Mouse (Mus musculus): ENCODE results near the gene Susd6. TPM values are rescaled to one million over a fixed set of nuclear protein-coding genes. Genes with fewer than 3 reads are reported as not detected.

Susd6 gene
- total and polyA plus RNA-seq, 3 experiments: 29.6 to 135 (median 66.6) TPM

- ATAC-seq (ENCODE audit: extremely low read depth, insufficient number of reproducible peaks, low FRiP score, poor library complexity, severe bottlenecking): no peak
- H3K27me3 ChIP-seq (ENCODE audit: insufficient read depth, low read length): peaks cover 48% of the 10 kb centered on the region
- H3K9me3 ChIP-seq (replicated peaks): peaks cover 33% of the 10 kb centered on the region
- TF ChIP-seq GATA2 (IDR thresholded peaks at IDR 0.05; ENCODE audit: borderline replicate concordance, low read depth, low read length) (no peak), GATA1 (IDR thresholded peaks at IDR 0.05; ENCODE audit: borderline replicate concordance, low read length) (no peak), TAL1 (conservative IDR thresholded peaks at IDR 0.05; ENCODE audit: low read depth, low read length) (no peak), CTCF (IDR thresholded peaks at IDR 0.05; ENCODE audit: low read depth, low read length) (no peak)
- peak overlapping the region; percentile 15; the same call in 1 of the 2 replicates for H3K4me3 ChIP-seq (ENCODE audit: low read depth, low read length)
- DNase-seq (ENCODE audit: low spot score): no peak
- no peaks in the 10 kb centered on the region for H3K4me1 ChIP-seq (ENCODE audit: insufficient read depth, low read depth, low read length)
- H3K36me3 ChIP-seq (replicated peaks): no peaks in the 10 kb centered on the region
These were observed 31.5 kb upstream of the Susd6 start for GRCm38 (mm10) chr12:80758559-80759386.

- H3K27me3 ChIP-seq (ENCODE audit: insufficient read depth, low read length): peaks cover 48% of the 10 kb centered on the region
- peak overlapping the region; percentile 15; the same call in 1 of the 2 replicates for H3K4me3 ChIP-seq (ENCODE audit: low read depth, low read length)
- ATAC-seq (ENCODE audit: extremely low read depth, insufficient number of reproducible peaks, low FRiP score, poor library complexity, severe bottlenecking): no peak
- peaks cover 33% of the 10 kb centered on the region for H3K9me3 ChIP-seq (replicated peaks)
- TF ChIP-seq GATA1 (IDR thresholded peaks at IDR 0.05; ENCODE audit: borderline replicate concordance, low read length): no peak
- TF ChIP-seq POLR2AphosphoS5 (IDR thresholded peaks at IDR 0.05; ENCODE audit: insufficient replicate concordance, low read depth, low read length): no peak
- TF ChIP-seq GATA2 (IDR thresholded peaks at IDR 0.05; ENCODE audit: borderline replicate concordance, low read depth, low read length): no peak
- no peak for TF ChIP-seq CTCF (IDR thresholded peaks at IDR 0.05; ENCODE audit: low read depth, low read length)
- no peak for TF ChIP-seq TAL1 (conservative IDR thresholded peaks at IDR 0.05; ENCODE audit: low read depth, low read length)
- H3K36me3 ChIP-seq (replicated peaks): no peaks in the 10 kb centered on the region
- DNase-seq (ENCODE audit: low spot score): no peak
- H3K4me1 ChIP-seq (ENCODE audit: insufficient read depth, low read depth, low read length): no peaks in the 10 kb centered on the region
These were observed 31.0 kb upstream of the Susd6 start for GRCm38 (mm10) chr12:80759387-80759712.

GRCm38 (mm10) chr12:80759713-80760395, 30.5 kb upstream of the Susd6 start:
- Histone ChIP-seq H3K36me3 (replicated peaks) (no peaks in the 10 kb centered on the region), H3K9me3 (replicated peaks) (peaks cover 33% of the 10 kb centered on the region), H3K27me3 (ENCODE audit: insufficient read depth, low read length) (peaks cover 48% of the 10 kb centered on the region), H3K4me1 (ENCODE audit: insufficient read depth, low read depth, low read length) (no peaks in the 10 kb centered on the region), H3K4me3 (ENCODE audit: low read depth, low read length) (no peak overlapping the region)
- TF ChIP-seq TAL1 (conservative IDR thresholded peaks at IDR 0.05; ENCODE audit: low read depth, low read length) (no peak), CTCF (IDR thresholded peaks at IDR 0.05; ENCODE audit: low read depth, low read length) (no peak), POLR2AphosphoS5 (IDR thresholded peaks at IDR 0.05; ENCODE audit: insufficient replicate concordance, low read depth, low read length) (no peak), GATA2 (IDR thresholded peaks at IDR 0.05; ENCODE audit: borderline replicate concordance, low read depth, low read length) (no peak), GATA1 (IDR thresholded peaks at IDR 0.05; ENCODE audit: borderline replicate concordance, low read length) (no peak)
- DNase-seq (ENCODE audit: low spot score): no peak
- no peak for ATAC-seq (ENCODE audit: extremely low read depth, insufficient number of reproducible peaks, low FRiP score, poor library complexity, severe bottlenecking)

- no peak for TF ChIP-seq GATA2 (IDR thresholded peaks at IDR 0.05; ENCODE audit: borderline replicate concordance, low read depth, low read length)
- TF ChIP-seq CTCF (IDR thresholded peaks at IDR 0.05; ENCODE audit: low read depth, low read length): peak; percentile 39; the same call in 1 of the 2 replicates
- no peak for TF ChIP-seq TAL1 (conservative IDR thresholded peaks at IDR 0.05; ENCODE audit: low read depth, low read length)
- no peak for TF ChIP-seq GATA1 (IDR thresholded peaks at IDR 0.05; ENCODE audit: borderline replicate concordance, low read length)
- TF ChIP-seq POLR2AphosphoS5 (IDR thresholded peaks at IDR 0.05; ENCODE audit: insufficient replicate concordance, low read depth, low read length): no peak
- DNase-seq (ENCODE audit: low spot score): peak; percentile 18
- no peaks in the 10 kb centered on the region for H3K36me3 ChIP-seq (replicated peaks)
- H3K27me3 ChIP-seq (ENCODE audit: insufficient read depth, low read length): peaks cover 44% of the 10 kb centered on the region
- H3K9me3 ChIP-seq (replicated peaks): peaks cover 33% of the 10 kb centered on the region
- H3K4me1 ChIP-seq (ENCODE audit: insufficient read depth, low read depth, low read length): no peaks in the 10 kb centered on the region
- H3K4me3 ChIP-seq (ENCODE audit: low read depth, low read length): no peak within 1 kb of the TSS
- no peak for ATAC-seq (ENCODE audit: extremely low read depth, insufficient number of reproducible peaks, low FRiP score, poor library complexity, severe bottlenecking)
These were observed 29.9 kb upstream of the Susd6 start, which contains the start of gene Ccdc177 for GRCm38 (mm10) chr12:80760396-80760801. Gene Ccdc177, minus strand, starts transcription at chr12:80760687.

GRCm38 (mm10) chr12:80762982-80763381, 27.3 kb upstream of the Susd6 start:
- Histone ChIP-seq H3K36me3 (replicated peaks) (no peaks in the 10 kb centered on the region), H3K9me3 (replicated peaks) (peaks cover 24% of the 10 kb centered on the region), H3K4me3 (ENCODE audit: low read depth, low read length) (no peak overlapping the region), H3K4me1 (ENCODE audit: insufficient read depth, low read depth, low read length) (peaks cover 7% of the 10 kb centered on the region), H3K27me3 (ENCODE audit: insufficient read depth, low read length) (peaks cover 45% of the 10 kb centered on the region)
- no peak for ATAC-seq (ENCODE audit: extremely low read depth, insufficient number of reproducible peaks, low FRiP score, poor library complexity, severe bottlenecking)
- DNase-seq (ENCODE audit: low spot score): no peak
- TF ChIP-seq TAL1 (conservative IDR thresholded peaks at IDR 0.05; ENCODE audit: low read depth, low read length): no peak
- no peak for TF ChIP-seq POLR2AphosphoS5 (IDR thresholded peaks at IDR 0.05; ENCODE audit: insufficient replicate concordance, low read depth, low read length)
- no peak for TF ChIP-seq GATA1 (IDR thresholded peaks at IDR 0.05; ENCODE audit: borderline replicate concordance, low read length)
- TF ChIP-seq GATA2 (IDR thresholded peaks at IDR 0.05; ENCODE audit: borderline replicate concordance, low read depth, low read length): no peak
- TF ChIP-seq CTCF (IDR thresholded peaks at IDR 0.05; ENCODE audit: low read depth, low read length): no peak

GRCm38 (mm10) chr12:80764116-80764515, 26.2 kb upstream of the Susd6 start:
- no peaks in the 10 kb centered on the region for H3K36me3 ChIP-seq (replicated peaks)
- peaks cover 12% of the 10 kb centered on the region for H3K9me3 ChIP-seq (replicated peaks)
- TF ChIP-seq GATA1 (IDR thresholded peaks at IDR 0.05; ENCODE audit: borderline replicate concordance, low read length): no peak
- no peak for TF ChIP-seq TAL1 (conservative IDR thresholded peaks at IDR 0.05; ENCODE audit: low read depth, low read length)
- no peak for TF ChIP-seq GATA2 (IDR thresholded peaks at IDR 0.05; ENCODE audit: borderline replicate concordance, low read depth, low read length)
- no peak for TF ChIP-seq POLR2AphosphoS5 (IDR thresholded peaks at IDR 0.05; ENCODE audit: insufficient replicate concordance, low read depth, low read length)
- no peak for TF ChIP-seq CTCF (IDR thresholded peaks at IDR 0.05; ENCODE audit: low read depth, low read length)
- H3K27me3 ChIP-seq (ENCODE audit: insufficient read depth, low read length): peaks cover 52% of the 10 kb centered on the region
- H3K4me3 ChIP-seq (ENCODE audit: low read depth, low read length): no peak overlapping the region
- H3K4me1 ChIP-seq (ENCODE audit: insufficient read depth, low read depth, low read length): peaks cover 9% of the 10 kb centered on the region
- DNase-seq (ENCODE audit: low spot score): no peak
- no peak for ATAC-seq (ENCODE audit: extremely low read depth, insufficient number of reproducible peaks, low FRiP score, poor library complexity, severe bottlenecking)

Data from G1E (cell line).